Mouse (Mus musculus): ENCODE data around the gene Itih2. TPM values are rescaled to one million over a fixed set of nuclear protein-coding genes. Genes with fewer than 3 reads are reported as not detected.

The Itih2 gene
- 0.12 TPM for polyA plus RNA-seq (2017; shearing (Covaris generic))

GRCm38 (mm10) chr2:10131296-10131695, at the start of gene Itih2:
Gene Itih2, minus strand, starts transcription at chr2:10131396.

GRCm38 (mm10) chr2:10153201-10154075, 22.2 kb upstream of the Itih2 start, which contains the start of gene Itih5:
Gene Itih5, plus strand, starts transcription at chr2:10153571.

GRCm38 (mm10) chr2:10080310-10081010, 50.7 kb downstream of the Itih2 start, which contains the start of the genes Atp5c1 and Kin:
Gene Atp5c1, minus strand, starts transcription at chr2:10080510.
Gene Kin, plus strand, starts transcription at chr2:10080593.

GRCm38 (mm10) chr2:10048461-10048860, 82.7 kb downstream of the Itih2 start, which contains the start of gene Taf3:
Gene Taf3, minus strand, starts transcription at chr2:10048596.

Other genes starting within 250 kb of the Itih2 start
- gene 9230102O04Rik, start 241.9 kb downstream of the Itih2 start, polyA plus RNA-seq (2017; shearing (Covaris generic)), result not detected
- 51.8 TPM for gene Gata3, start 241.4 kb downstream of the Itih2 start, polyA plus RNA-seq (2017; shearing (Covaris generic))
- gene Taf3, start 82.8 kb downstream of the Itih2 start, polyA plus RNA-seq (2017; shearing (Covaris generic)), result 25.1 TPM
- 320 TPM for gene Atp5c1, start 50.9 kb downstream of the Itih2 start, polyA plus RNA-seq (2017; shearing (Covaris generic))
- 46.6 TPM for gene Kin, start 50.8 kb downstream of the Itih2 start, polyA plus RNA-seq (2017; shearing (Covaris generic))
- 1.2 TPM for gene Itih5, start 22.2 kb upstream of the Itih2 start, polyA plus RNA-seq (2017; shearing (Covaris generic))
- gene Sfmbt2, start 239.1 kb upstream of the Itih2 start, polyA plus RNA-seq (2017; shearing (Covaris generic)), result 2.6 TPM